Mouse (Mus musculus) right cerebral cortex, postnatal 25 days (tissue): ENCODE data around the gene Pcgf5.
"Not testable (repeated sequence)": the region's sequence is repeated elsewhere in the genome, so short reads cannot be mapped to it uniquely, and the experiment has no call there.

Source experiments
- DNase-seq: peaks from one replicate; pipeline ENCODE4 v3.0.0; 2022

Gene Pcgf5

GRCm38 (mm10) chr19:36388502-36388901 lies 40.4 kb downstream of the Pcgf5 start:
- DNase-seq = no peak

GRCm38 (mm10) chr19:36390714-36391113 lies 42.6 kb downstream of the Pcgf5 start:
- DNase-seq = no peak

- no peak for DNase-seq
These were observed 50.4 kb downstream of the Pcgf5 start for GRCm38 (mm10) chr19:36398500-36398899.

- DNase-seq = no peak
These were observed 60.4 kb downstream of the Pcgf5 start for GRCm38 (mm10) chr19:36408352-36409100.

- DNase-seq = peak; percentile 88
These were observed 61.3 kb downstream of the Pcgf5 start for GRCm38 (mm10) chr19:36409280-36409860.

GRCm38 (mm10) chr19:36409861-36410392 lies 61.8 kb downstream of the Pcgf5 start:
- DNase-seq = no peak

GRCm38 (mm10) chr19:36419885-36420284 lies 71.8 kb downstream of the Pcgf5 start:
- DNase-seq = no peak

GRCm38 (mm10) chr19:36427195-36427876 lies 79.2 kb downstream of the Pcgf5 start:
- no peak for DNase-seq

GRCm38 (mm10) chr19:36428116-36428515 lies 80.0 kb downstream of the Pcgf5 start:
- DNase-seq = no peak

GRCm38 (mm10) chr19:36429354-36429753 lies 81.2 kb downstream of the Pcgf5 start:
- DNase-seq = no peak

- no peak for DNase-seq
These were observed 85.1 kb downstream of the Pcgf5 start for GRCm38 (mm10) chr19:36433161-36433560.

- DNase-seq = peak; percentile 28
These were observed 92.0 kb downstream of the Pcgf5 start for GRCm38 (mm10) chr19:36439894-36440714.

GRCm38 (mm10) chr19:36450997-36451608 lies 103.0 kb downstream of the Pcgf5 start:
- DNase-seq = no peak

GRCm38 (mm10) chr19:36451731-36452130 lies 103.6 kb downstream of the Pcgf5 start:
- no peak for DNase-seq

GRCm38 (mm10) chr19:36452210-36452609 lies 104.1 kb downstream of the Pcgf5 start:
- not testable (repeated sequence) for DNase-seq

- DNase-seq = no peak
These were observed 105.3 kb downstream of the Pcgf5 start for GRCm38 (mm10) chr19:36453451-36453850.

- peak; percentile 66 for DNase-seq
These were observed 122.0 kb downstream of the Pcgf5 start for GRCm38 (mm10) chr19:36470106-36470505.

- DNase-seq = no peak
These were observed 123.2 kb downstream of the Pcgf5 start for GRCm38 (mm10) chr19:36471325-36471724.

GRCm38 (mm10) chr19:36476596-36476995 lies 128.5 kb downstream of the Pcgf5 start:
- no peak for DNase-seq

GRCm38 (mm10) chr19:36477151-36477550 lies 129.0 kb downstream of the Pcgf5 start:
- DNase-seq = peak; percentile 48

GRCm38 (mm10) chr19:36477684-36478083 lies 129.6 kb downstream of the Pcgf5 start:
- no peak for DNase-seq

GRCm38 (mm10) chr19:36490911-36491310 lies 142.8 kb downstream of the Pcgf5 start:
- DNase-seq = peak; percentile 50
